Comparison of ENCODE assay signal across 8 mouse cellular contexts in genomic region chr15:59784556-59784929, GRCm38 (mm10).
DNase-seq lines count a peak whose midpoint lies in the region; ATAC-seq and TF ChIP-seq lines count a peak whose summit lies in the region.
"Had no signal": no experiment of that assay in that cellular context is flagged by ENCODE, and none has a peak within 500 bp of the region (broad histone marks: within the 10 kb centered on the region; RNA-seq: fewer than 3 reads in every experiment).

No protein-coding gene starts in this region.

- H3K4me3 ChIP-seq in liver, adult 2 months (ENCODE audit: insufficient read depth, low read depth, low read length), result no peak overlapping the region
- H3K4me3 ChIP-seq in hindbrain, embryonic 12.5 days, result no peak overlapping the region
- no peak overlapping the region for H3K4me3 ChIP-seq in liver, embryonic 12.5 days
- H3K4me3 ChIP-seq in neural tube, embryonic 15.5 days (replicated peaks), result no peak overlapping the region
- H3K4me3 ChIP-seq: embryonic facial prominence, embryonic 12.5 days had no signal

- no peaks in the 10 kb centered on the region for H3K79me2 ChIP-seq in liver, adult 2 months (ENCODE audit: control insufficient read depth, insufficient read depth, low read length)

- peak overlapping the region; percentile 69 for H3K9ac ChIP-seq in liver, adult 2 months (ENCODE audit: low read depth, low read length)
- no peak overlapping the region for H3K9ac ChIP-seq in hindbrain, embryonic 12.5 days
- no peak overlapping the region for H3K9ac ChIP-seq in liver, embryonic 12.5 days
- H3K9ac ChIP-seq in neural tube, embryonic 15.5 days (replicated peaks), result 0 out of 2 replicates have a peak overlapping the region, but pooled peaks have one; percentile 28
- H3K9ac ChIP-seq: embryonic facial prominence, embryonic 12.5 days had no signal

- DNase-seq in liver, adult 2 months (ENCODE audit: extremely low read depth, low read depth, low spot score), result no peak
- no peak for DNase-seq in liver
- no peak for DNase-seq in retina, embryonic 14.5 days (ENCODE audit: low spot score)

- TF ChIP-seq CTCF in liver, adult 2 months (IDR thresholded peaks at IDR 0.05; ENCODE audit: low read depth, low read length), result no peak

- no peak for TF ChIP-seq POLR2A in liver, adult 2 months (IDR thresholded peaks at IDR 0.05; ENCODE audit: extremely low read depth, insufficient read depth, low read length)

- 12% methylated on average over 8 of the region's 8 CpGs for WGBS in liver, adult 2 months
- 46% methylated on average over 8 of the region's 8 CpGs for WGBS in hindbrain, embryonic 12.5 days
- WGBS in liver, embryonic 12.5 days (ENCODE audit: insufficient replicate concordance), result 18% methylated on average over 8 of the region's 8 CpGs
- 60% methylated on average over 8 of the region's 8 CpGs for WGBS in neural tube, embryonic 15.5 days

- H3K4me2 ChIP-seq in hindbrain, embryonic 12.5 days (replicated peaks), result peak overlapping the region; percentile 43; the same call in 1 of the 2 replicates
- H3K4me2 ChIP-seq in liver, embryonic 12.5 days, result no peak overlapping the region
- H3K4me2 ChIP-seq in neural tube, embryonic 15.5 days, result peak overlapping the region; percentile 45; the same call in 1 of the 2 replicates

- no peak for ATAC-seq in hindbrain, embryonic 12.5 days (ENCODE audit: low FRiP score)
- ATAC-seq in liver, embryonic 12.5 days, result peak; percentile 55
- ATAC-seq in neural tube, embryonic 15.5 days (ENCODE audit: low FRiP score), result no peak
- ATAC-seq in inflammation-experienced regulatory T-cells, adult 6 months, result no peak

- 0 out of 2 replicates have a peak, but pooled peaks cover 7% of the 10 kb centered on the region for H3K9me3 ChIP-seq in hindbrain, embryonic 12.5 days (replicated peaks)
- 0 out of 2 replicates have a peak, but pooled peaks cover 2% of the 10 kb centered on the region for H3K9me3 ChIP-seq in liver, embryonic 12.5 days (replicated peaks)
- no peaks in the 10 kb centered on the region for H3K9me3 ChIP-seq in neural tube, embryonic 15.5 days (replicated peaks)
- H3K9me3 ChIP-seq: embryonic facial prominence, embryonic 12.5 days had no signal

- no peaks in the 10 kb centered on the region for H3K36me3 ChIP-seq in liver, adult 2 months (ENCODE audit: control insufficient read depth, insufficient read depth, low read length)
- H3K36me3 ChIP-seq in hindbrain, embryonic 12.5 days, result no peaks in the 10 kb centered on the region
- H3K36me3 ChIP-seq in liver, embryonic 12.5 days, result no peaks in the 10 kb centered on the region
- H3K36me3 ChIP-seq in neural tube, embryonic 15.5 days, result no peaks in the 10 kb centered on the region
- H3K36me3 ChIP-seq: embryonic facial prominence, embryonic 12.5 days had no signal

- H3K27me3 ChIP-seq in liver, adult 2 months (ENCODE audit: control insufficient read depth, insufficient read depth, low read length), result no peaks in the 10 kb centered on the region
- H3K27me3 ChIP-seq in hindbrain, embryonic 12.5 days, result no peaks in the 10 kb centered on the region
- H3K27me3 ChIP-seq in liver, embryonic 12.5 days (replicated peaks), result peaks cover 17% of the 10 kb centered on the region
- no peaks in the 10 kb centered on the region for H3K27me3 ChIP-seq in neural tube, embryonic 15.5 days (replicated peaks)
- H3K27me3 ChIP-seq: embryonic facial prominence, embryonic 12.5 days had no signal

- peaks cover 20% of the 10 kb centered on the region for H3K4me1 ChIP-seq in liver, adult 2 months (ENCODE audit: control insufficient read depth, insufficient read depth, low read length)
- H3K4me1 ChIP-seq in hindbrain, embryonic 12.5 days, result peaks cover 16% of the 10 kb centered on the region
- peaks cover 14% of the 10 kb centered on the region for H3K4me1 ChIP-seq in liver, embryonic 12.5 days
- peaks cover 21% of the 10 kb centered on the region for H3K4me1 ChIP-seq in neural tube, embryonic 15.5 days

- peak overlapping the region; percentile 98 for H3K27ac ChIP-seq in liver, adult 2 months (replicated peaks; ENCODE audit: insufficient read depth, low read depth, low read length)
- no peak overlapping the region for H3K27ac ChIP-seq in hindbrain, embryonic 12.5 days
- peak overlapping the region; percentile 75 for H3K27ac ChIP-seq in liver, embryonic 12.5 days
- no peak overlapping the region; the same call in 1 of the 2 replicates for H3K27ac ChIP-seq in neural tube, embryonic 15.5 days (replicated peaks)
- H3K27ac ChIP-seq: embryonic facial prominence, embryonic 12.5 days had no signal

Comparison
In these comparisons a context has a peak if more than half of its experiments do, and no peak if none do; other contexts are left out.
1. H3K9ac ChIP-seq: peak in liver, adult 2 months (single experiment) and neural tube, embryonic 15.5 days (single experiment); none in hindbrain, embryonic 12.5 days (single experiment) and liver, embryonic 12.5 days (single experiment).
2. H3K27ac ChIP-seq: peak in liver, adult 2 months (single experiment) and liver, embryonic 12.5 days (single experiment); none in hindbrain, embryonic 12.5 days (single experiment) and neural tube, embryonic 15.5 days (single experiment).